Comparison of ENCODE assay signal across 8 mouse cellular contexts in the genomic region with DNA sequence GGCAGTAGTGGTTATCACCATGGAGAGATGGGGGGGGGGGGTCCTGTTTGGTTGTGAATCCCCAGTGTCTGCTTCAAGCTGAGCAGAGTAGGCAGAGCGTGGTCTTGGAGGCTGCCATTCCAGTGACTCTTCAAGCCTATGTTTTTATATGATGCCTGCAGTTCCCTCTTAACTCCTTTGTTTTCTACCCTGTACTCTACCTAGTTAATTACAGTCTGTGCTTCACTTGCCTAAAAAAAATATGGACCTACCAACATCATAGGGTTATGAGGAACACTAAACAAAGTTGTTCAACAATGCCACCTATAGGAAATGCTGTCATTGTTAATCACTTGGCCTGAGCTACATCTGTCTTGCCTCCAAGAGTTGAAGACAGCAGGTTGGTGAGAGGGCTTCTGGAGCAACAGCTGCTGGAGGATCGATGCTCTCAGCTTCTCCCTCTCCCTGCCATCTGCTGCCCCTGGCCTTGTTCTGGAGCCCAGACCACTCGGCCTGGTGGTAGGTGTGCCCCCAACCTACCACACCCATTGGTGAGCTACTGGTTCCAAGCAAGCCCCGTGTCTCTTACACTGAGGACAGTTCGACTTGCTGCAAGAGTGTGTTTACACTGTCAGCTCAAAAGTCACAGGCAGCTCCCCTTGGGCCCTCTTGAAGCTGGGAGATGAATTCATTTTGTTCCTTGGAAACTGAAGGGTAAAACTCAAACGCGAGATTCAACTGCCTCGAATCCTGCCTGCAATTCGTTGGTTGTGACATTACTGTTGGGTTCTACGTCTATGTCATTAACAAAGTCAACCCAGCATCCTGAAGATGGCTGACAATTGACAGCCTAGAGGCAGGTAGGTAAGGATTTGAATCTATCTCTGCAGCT. TPM values are rescaled to one million over a fixed set of nuclear protein-coding genes. Genes with fewer than 3 reads are reported as not detected.
A peak's percentile ranks its signal among the peaks of the same experiment; 100 is the strongest.
DNase-seq lines count a peak whose midpoint lies in the region; ATAC-seq lines count a peak whose summit lies in the region.

No protein-coding gene starts in this region.

- H3K4me2 ChIP-seq in liver, embryonic 11.5 days = 0 out of 2 replicates have a peak overlapping the region, but pooled peaks have one; percentile 7
- H3K4me2 ChIP-seq in embryonic facial prominence, embryonic 12.5 days (replicated peaks) = no peak overlapping the region
- H3K4me2 ChIP-seq in limb, embryonic 15.5 days = no peak overlapping the region
- no peak overlapping the region for H3K4me2 ChIP-seq in stomach, embryonic 15.5 days

- H3K27ac ChIP-seq in liver, embryonic 11.5 days (ENCODE audit: low read depth, low read length) = peak overlapping the region; percentile 99
- peak overlapping the region; percentile 64; the same call in 1 of the 2 replicates for H3K27ac ChIP-seq in embryonic facial prominence, embryonic 12.5 days
- H3K27ac ChIP-seq in limb, embryonic 15.5 days = peak overlapping the region; percentile 30; the same call in 1 of the 2 replicates
- H3K27ac ChIP-seq in stomach, embryonic 15.5 days = peak overlapping the region; percentile 21; the same call in 1 of the 2 replicates

- H3K4me1 ChIP-seq in liver, embryonic 11.5 days (replicated peaks; ENCODE audit: control insufficient read depth, insufficient read depth, low read length) = peaks cover 16% of the 10 kb centered on the region
- H3K4me1 ChIP-seq in embryonic facial prominence, embryonic 12.5 days = peaks cover 28% of the 10 kb centered on the region
- H3K4me1 ChIP-seq in limb, embryonic 15.5 days = peaks cover 37% of the 10 kb centered on the region
- peaks cover 14% of the 10 kb centered on the region; the same call in 1 of the 2 replicates for H3K4me1 ChIP-seq in stomach, embryonic 15.5 days

- WGBS in liver, embryonic 11.5 days = 60% methylated on average over 10 of the region's 10 CpGs
- WGBS in embryonic facial prominence, embryonic 12.5 days = 70% methylated on average over 10 of the region's 10 CpGs
- 56% methylated on average over 10 of the region's 10 CpGs for WGBS in limb, embryonic 15.5 days
- 50% methylated on average over 10 of the region's 10 CpGs for WGBS in stomach, embryonic 15.5 days

- peak; percentile 58 for DNase-seq in liver, embryonic 11.5 days (ENCODE audit: low spot score)
- DNase-seq in liver = no peak
- no peak for DNase-seq in gastrocnemius, adult 8-10 months (ENCODE audit: low spot score in 2 of 2)
- no peak for DNase-seq in cerebellum, adult 8-10 months
- no peak for DNase-seq in left cerebral cortex, adult 18-20 months (ENCODE audit: low spot score in 2 of 2)

- ATAC-seq in liver, embryonic 11.5 days (replicated peaks; ENCODE audit: low FRiP score) = peak; percentile 24
- ATAC-seq in embryonic facial prominence, embryonic 12.5 days (ENCODE audit: insufficient number of reproducible peaks, insufficient read depth, low FRiP score, low TSS enrichment) = no peak
- ATAC-seq in limb, embryonic 15.5 days (ENCODE audit: insufficient number of reproducible peaks, low FRiP score, low TSS enrichment, low read depth) = no peak
- ATAC-seq in stomach, embryonic 15.5 days (ENCODE audit: insufficient read depth, low FRiP score, low read depth) = no peak

- H3K4me3 ChIP-seq in liver, embryonic 11.5 days (ENCODE audit: low read depth, low read length) = no peak overlapping the region
- H3K4me3 ChIP-seq in embryonic facial prominence, embryonic 12.5 days = no peak overlapping the region
- H3K4me3 ChIP-seq in limb, embryonic 15.5 days = no peak overlapping the region
- H3K4me3 ChIP-seq in stomach, embryonic 15.5 days (replicated peaks) = no peak overlapping the region

- H3K9me3 ChIP-seq in liver, embryonic 11.5 days (ENCODE audit: control insufficient read depth, low read length) = no peaks in the 10 kb centered on the region
- H3K9me3 ChIP-seq in embryonic facial prominence, embryonic 12.5 days = no peaks in the 10 kb centered on the region
- no peaks in the 10 kb centered on the region for H3K9me3 ChIP-seq in limb, embryonic 15.5 days
- no peaks in the 10 kb centered on the region for H3K9me3 ChIP-seq in stomach, embryonic 15.5 days

- H3K36me3 ChIP-seq in liver, embryonic 11.5 days (ENCODE audit: control insufficient read depth, insufficient read depth, low read length) = peaks cover 41% of the 10 kb centered on the region
- peaks cover 61% of the 10 kb centered on the region for H3K36me3 ChIP-seq in embryonic facial prominence, embryonic 12.5 days
- H3K36me3 ChIP-seq in limb, embryonic 15.5 days = peaks cover 59% of the 10 kb centered on the region
- H3K36me3 ChIP-seq in stomach, embryonic 15.5 days = peaks cover 21% of the 10 kb centered on the region

- H3K9ac ChIP-seq in liver, embryonic 11.5 days (ENCODE audit: low read depth, low read length) = no peak overlapping the region
- no peak overlapping the region for H3K9ac ChIP-seq in embryonic facial prominence, embryonic 12.5 days
- H3K9ac ChIP-seq in limb, embryonic 15.5 days = no peak overlapping the region
- H3K9ac ChIP-seq in stomach, embryonic 15.5 days = no peak overlapping the region

- no peaks in the 10 kb centered on the region for H3K27me3 ChIP-seq in liver, embryonic 11.5 days (replicated peaks; ENCODE audit: control insufficient read depth, insufficient read depth, low read length)
- H3K27me3 ChIP-seq in embryonic facial prominence, embryonic 12.5 days = no peaks in the 10 kb centered on the region
- H3K27me3 ChIP-seq in limb, embryonic 15.5 days = no peaks in the 10 kb centered on the region
- H3K27me3 ChIP-seq in stomach, embryonic 15.5 days (replicated peaks) = no peaks in the 10 kb centered on the region

RNA-seq across cellular contexts. Expression of a gene that starts 32.2 kb away (rescaled TPM):
- polyA plus RNA-seq in liver, embryonic 11.5 days (2014; fragmentation: Nextera tagmentation; extraction: Ambion mirVana) = 9.7 and 10.9 TPM in 2 replicates
- 4.5 and 5.9 TPM in 2 replicates for polyA plus RNA-seq in embryonic facial prominence, embryonic 12.5 days (2016; fragmentation: Nextera tagmentation; extraction: Ambion mirVana)
- polyA plus RNA-seq in limb, embryonic 15.5 days (2015; fragmentation: Nextera tagmentation; extraction: Ambion mirVana) = 4.1 and 5.1 TPM in 2 replicates
- 13.4 and 14.6 TPM in 2 replicates for polyA plus RNA-seq in stomach, embryonic 15.5 days (2015; fragmentation: Nextera tagmentation; extraction: Ambion mirVana)
- 1 to 10 TPM in 2 of 4 experiments, under 1 TPM in 2; 0.46 to 1.3 (median 0.95) TPM for total RNA-seq in gastrocnemius, adult 8-10 months (2022)
- 10 to 100 TPM; 21.1 to 21.2 TPM for total RNA-seq in left cerebral cortex, adult 18-20 months (2021)

RNA-seq across cellular contexts. Expression of a gene that starts 41.8 kb away (rescaled TPM):
- polyA plus RNA-seq in liver, embryonic 11.5 days (2014; fragmentation: Nextera tagmentation; extraction: Ambion mirVana) = 6.7 and 8.1 TPM in 2 replicates
- polyA plus RNA-seq in embryonic facial prominence, embryonic 12.5 days (2016; fragmentation: Nextera tagmentation; extraction: Ambion mirVana) = 22.6 and 24.4 TPM in 2 replicates
- polyA plus RNA-seq in limb, embryonic 15.5 days (2015; fragmentation: Nextera tagmentation; extraction: Ambion mirVana) = 13.1 and 14.5 TPM in 2 replicates
- polyA plus RNA-seq in stomach, embryonic 15.5 days (2015; fragmentation: Nextera tagmentation; extraction: Ambion mirVana) = 10.0 and 10.5 TPM in 2 replicates
- total RNA-seq in gastrocnemius, adult 8-10 months (2022) = 1 to 10 TPM; 2.7 to 4.6 (median 3.0) TPM
- 10 to 100 TPM; 24.2 to 28.0 TPM for total RNA-seq in left cerebral cortex, adult 18-20 months (2021)

RNA-seq across cellular contexts. Expression of a gene that starts 41.9 kb away (rescaled TPM):
- polyA plus RNA-seq in liver, embryonic 11.5 days (2014; fragmentation: Nextera tagmentation; extraction: Ambion mirVana) = 25.7 and 26.1 TPM in 2 replicates
- 59.4 and 62.3 TPM in 2 replicates for polyA plus RNA-seq in embryonic facial prominence, embryonic 12.5 days (2016; fragmentation: Nextera tagmentation; extraction: Ambion mirVana)
- polyA plus RNA-seq in limb, embryonic 15.5 days (2015; fragmentation: Nextera tagmentation; extraction: Ambion mirVana) = 57.0 and 61.9 TPM in 2 replicates
- 47.0 and 50.6 TPM in 2 replicates for polyA plus RNA-seq in stomach, embryonic 15.5 days (2015; fragmentation: Nextera tagmentation; extraction: Ambion mirVana)
- total RNA-seq in gastrocnemius, adult 8-10 months (2022) = 1 to 10 TPM; 5.3 to 7.2 (median 6.5) TPM
- 10 to 100 TPM; 23.7 to 24.0 TPM for total RNA-seq in left cerebral cortex, adult 18-20 months (2021)

RNA-seq across cellular contexts. Expression of a gene that starts 55.6 kb away (rescaled TPM):
- 2,001 and 2,023 TPM in 2 replicates for polyA plus RNA-seq in liver, embryonic 11.5 days (2014; fragmentation: Nextera tagmentation; extraction: Ambion mirVana)
- 3,442 and 3,474 TPM in 2 replicates for polyA plus RNA-seq in embryonic facial prominence, embryonic 12.5 days (2016; fragmentation: Nextera tagmentation; extraction: Ambion mirVana)
- 3,280 and 3,478 TPM in 2 replicates for polyA plus RNA-seq in limb, embryonic 15.5 days (2015; fragmentation: Nextera tagmentation; extraction: Ambion mirVana)
- polyA plus RNA-seq in stomach, embryonic 15.5 days (2015; fragmentation: Nextera tagmentation; extraction: Ambion mirVana) = 2,363 and 2,756 TPM in 2 replicates
- total RNA-seq in gastrocnemius, adult 8-10 months (2022) = 100 to 1,000 TPM; 864 to 966 (median 933) TPM
- total RNA-seq in left cerebral cortex, adult 18-20 months (2021) = 1,000 to 10,000 TPM; 1,699 to 1,805 TPM

Comparison
In these comparisons a context has a peak if more than half of its experiments do, and no peak if none do; other contexts are left out.
1. H3K27ac ChIP-seq: peak in every context shown above with its lines; median percentile 99 in liver, embryonic 11.5 days; 64 in embryonic facial prominence, embryonic 12.5 days; 30 in limb, embryonic 15.5 days; 21 in stomach, embryonic 15.5 days.